Mouse (Mus musculus): ENCODE results near the gene Irf3. TPM values are rescaled to one million over a fixed set of nuclear protein-coding genes. Genes with fewer than 3 reads are reported as not detected.

The Irf3 gene
- 80.4 and 150 TPM in 2 replicates for total RNA-seq (2014; fragmentation: Nextera tagmentation)
- total RNA-seq (2017): 84.3 and 104 TPM in 2 replicates

DNA sequence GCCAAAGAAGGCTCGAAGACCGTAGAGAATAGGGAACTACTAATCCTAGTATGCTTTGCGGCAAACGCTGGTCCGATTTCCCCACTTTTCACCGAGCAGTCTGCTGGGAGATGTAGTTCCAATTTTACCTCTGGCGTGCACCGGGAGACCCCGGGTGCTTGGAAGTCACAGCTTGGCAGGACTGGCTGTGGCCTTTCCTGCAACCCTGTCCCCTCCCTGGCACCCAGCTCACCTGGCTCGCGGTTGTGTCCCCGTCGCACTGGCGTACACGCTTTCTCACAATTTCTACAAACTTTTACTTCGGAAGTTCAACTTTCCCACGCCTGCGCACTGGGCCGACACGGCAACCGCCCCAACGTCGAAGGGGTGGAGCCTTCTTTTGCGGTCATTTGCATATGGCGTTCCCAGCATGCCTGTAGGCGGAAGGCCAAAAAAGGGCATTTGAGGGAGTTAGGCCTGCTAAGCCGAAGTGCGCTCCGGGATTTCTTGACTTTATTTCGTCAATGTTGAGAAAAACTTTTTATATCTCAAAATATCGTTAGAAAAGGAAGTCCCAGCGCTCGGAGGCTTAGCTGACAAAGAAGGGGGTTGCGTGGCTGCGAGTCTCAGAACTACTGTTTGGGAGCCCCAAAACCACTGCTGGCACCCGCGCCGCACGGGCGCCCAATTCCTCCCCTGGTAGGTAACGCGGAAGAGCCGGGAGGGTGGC is at the start of gene Irf3:
Gene Irf3 (plus strand): TSS at position 418 of the 709 bp plus-strand sequence.
- ATAC-seq (replicated peaks; ENCODE audit: low FRiP score, low TSS enrichment, poor library complexity, severe bottlenecking): peak; percentile 91

DNA sequence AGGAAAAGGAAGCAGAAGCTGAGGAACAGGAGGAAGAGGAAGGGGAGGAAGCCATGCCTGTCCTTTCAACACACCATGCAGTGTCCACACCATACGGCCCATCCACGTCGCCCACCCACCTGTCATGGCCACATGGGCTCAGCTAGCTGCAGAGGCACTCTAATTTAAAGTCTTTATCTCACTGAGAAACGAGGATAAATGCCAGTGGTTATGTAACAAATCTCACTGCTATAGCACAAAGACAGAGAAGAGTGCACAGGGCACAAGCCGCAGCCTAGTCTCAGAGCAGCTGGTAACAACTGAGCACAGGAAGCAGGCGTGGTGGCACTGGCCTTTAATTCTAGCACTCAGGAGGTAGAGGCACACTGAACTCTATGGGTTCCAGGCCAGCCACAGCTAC is 47.5 kb upstream of the Irf3 start:
- ATAC-seq (replicated peaks; ENCODE audit: low FRiP score, low TSS enrichment, poor library complexity, severe bottlenecking): no peak

DNA sequence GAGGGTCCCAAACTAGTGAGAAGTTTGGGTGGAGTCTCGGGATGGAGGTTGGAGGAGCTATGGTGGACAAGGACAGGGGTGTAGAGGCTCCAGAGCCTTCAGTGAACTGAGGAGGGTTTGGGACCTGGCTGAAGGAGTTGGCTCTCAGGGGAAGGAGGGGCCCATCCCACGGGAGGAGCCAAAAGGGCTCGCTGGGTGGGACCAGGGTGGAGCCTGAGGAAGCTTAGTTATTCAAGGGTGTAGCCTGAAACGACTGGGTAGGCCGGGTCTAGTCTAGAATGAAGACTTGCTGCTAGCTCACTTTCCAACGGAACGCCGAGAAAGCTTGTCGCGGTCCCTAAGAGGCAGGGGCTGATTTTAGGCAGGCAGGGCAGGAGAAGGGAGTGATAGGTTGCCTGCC is 45.5 kb upstream of the Irf3 start:
- ATAC-seq (replicated peaks; ENCODE audit: low FRiP score, low TSS enrichment, poor library complexity, severe bottlenecking): peak; percentile 82

DNA sequence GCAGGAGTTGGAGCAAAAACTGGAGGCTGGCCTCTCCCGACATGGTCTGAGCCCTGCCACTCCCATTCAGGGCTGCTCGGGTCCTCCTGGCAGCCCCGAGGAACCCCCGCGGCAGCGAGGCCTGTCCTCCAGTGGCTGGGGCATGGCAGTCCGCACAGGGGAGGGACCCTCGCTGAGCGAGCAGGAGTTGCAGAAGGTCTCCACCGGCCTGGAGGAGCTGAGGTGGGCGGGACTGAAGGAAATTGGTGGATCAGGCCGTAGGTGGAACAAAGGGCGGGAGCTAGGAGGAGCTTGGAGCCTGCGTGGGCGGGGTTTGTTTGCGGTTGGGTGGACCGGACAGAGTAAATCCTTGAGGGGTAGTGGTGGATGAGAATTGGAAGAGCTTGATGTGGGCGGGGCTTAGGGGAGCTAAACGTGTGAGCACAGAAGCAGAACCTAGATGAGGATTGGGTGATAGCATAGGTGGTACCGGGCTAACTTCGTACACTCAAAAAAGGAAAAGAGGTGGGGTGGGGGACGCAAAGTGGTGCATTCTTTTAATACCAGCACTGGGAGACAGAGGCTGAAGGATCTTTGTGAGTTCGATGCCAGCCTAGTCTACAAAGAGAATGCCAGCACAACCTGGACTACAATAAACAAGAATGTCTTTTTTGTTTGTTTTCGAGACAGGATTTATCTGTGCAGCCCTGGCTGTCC is 44.7 kb upstream of the Irf3 start:
- peak; percentile 85 for ATAC-seq (replicated peaks; ENCODE audit: low FRiP score, low TSS enrichment, poor library complexity, severe bottlenecking)

DNA sequence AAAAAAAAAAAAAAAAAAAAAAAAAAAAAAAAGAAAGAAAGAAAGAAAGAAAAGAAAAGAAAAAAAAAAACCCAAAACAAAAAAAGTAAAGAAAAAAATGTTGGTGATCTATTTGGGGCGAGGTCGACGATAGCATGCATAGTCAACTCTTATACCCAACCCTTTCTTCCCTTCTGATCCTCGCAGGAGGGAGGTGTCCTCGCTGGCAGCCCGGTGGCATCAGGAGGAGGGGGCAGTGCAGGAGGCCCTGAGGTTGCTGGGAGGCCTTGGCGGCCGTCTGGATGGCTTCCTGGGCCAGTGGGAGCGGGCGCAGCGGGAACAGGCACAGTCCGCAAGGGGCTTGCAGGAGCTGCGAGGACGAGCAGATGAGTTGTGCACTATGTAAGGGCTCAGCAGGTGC is 43.9 kb upstream of the Irf3 start:
- no peak for ATAC-seq (replicated peaks; ENCODE audit: low FRiP score, low TSS enrichment, poor library complexity, severe bottlenecking)

DNA sequence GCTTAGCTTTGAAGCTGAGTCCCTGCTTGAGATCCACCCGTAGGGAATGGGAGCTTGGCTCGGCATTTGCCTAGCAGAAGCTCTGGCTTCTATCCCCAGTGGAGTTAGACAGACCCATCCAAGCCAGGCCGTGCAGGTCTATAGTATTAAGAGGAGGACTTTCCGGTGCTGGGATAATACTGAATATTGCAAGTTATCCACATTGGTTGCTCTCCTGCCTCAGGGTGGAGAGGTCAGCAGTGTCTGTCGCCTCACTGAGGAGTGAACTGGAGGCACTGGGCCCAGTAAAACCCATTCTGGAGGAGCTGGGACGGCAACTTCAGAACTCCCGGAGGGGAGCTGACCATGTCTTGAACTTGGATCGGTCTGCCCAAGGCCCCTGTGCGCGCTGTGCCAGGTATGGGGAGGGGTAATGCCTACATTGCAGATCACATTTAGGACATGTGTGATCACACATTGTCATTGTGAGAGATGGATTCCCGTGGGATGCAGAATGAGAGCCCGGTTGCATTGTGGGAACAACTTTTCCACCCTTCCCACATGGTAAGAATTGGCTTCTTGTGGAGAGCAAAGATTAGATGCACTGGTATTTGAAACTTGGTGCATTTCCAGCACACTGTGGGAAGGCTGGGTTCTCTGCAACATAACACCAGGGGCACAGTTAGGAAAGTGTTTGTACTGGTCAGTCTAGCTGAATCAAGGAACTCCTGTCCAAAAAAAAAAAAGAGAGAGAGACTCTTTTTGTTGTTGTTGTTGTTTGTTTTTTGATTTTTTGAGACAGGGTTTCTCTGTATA is 43.2 kb upstream of the Irf3 start:
- ATAC-seq (replicated peaks; ENCODE audit: low FRiP score, low TSS enrichment, poor library complexity, severe bottlenecking): no peak

DNA sequence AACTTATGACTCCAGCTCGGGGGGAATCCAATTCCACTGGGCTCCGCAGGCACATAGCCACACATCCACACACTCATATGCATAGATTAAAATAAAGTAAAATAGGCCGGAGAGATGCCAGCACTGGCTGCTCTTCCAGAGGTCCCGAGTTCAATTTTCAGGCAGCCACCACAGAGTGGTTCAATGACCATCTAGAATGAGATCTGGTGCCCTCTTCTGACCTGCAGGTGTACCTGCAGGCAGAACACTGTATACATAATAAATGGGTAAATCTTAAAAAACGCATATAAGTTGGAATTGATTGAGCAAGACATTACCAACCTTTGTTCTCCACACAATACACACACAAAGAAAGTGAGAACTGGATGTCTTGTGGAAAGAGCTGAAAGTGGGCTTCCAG is 41.8 kb upstream of the Irf3 start:
- ATAC-seq (replicated peaks; ENCODE audit: low FRiP score, low TSS enrichment, poor library complexity, severe bottlenecking): no peak

DNA sequence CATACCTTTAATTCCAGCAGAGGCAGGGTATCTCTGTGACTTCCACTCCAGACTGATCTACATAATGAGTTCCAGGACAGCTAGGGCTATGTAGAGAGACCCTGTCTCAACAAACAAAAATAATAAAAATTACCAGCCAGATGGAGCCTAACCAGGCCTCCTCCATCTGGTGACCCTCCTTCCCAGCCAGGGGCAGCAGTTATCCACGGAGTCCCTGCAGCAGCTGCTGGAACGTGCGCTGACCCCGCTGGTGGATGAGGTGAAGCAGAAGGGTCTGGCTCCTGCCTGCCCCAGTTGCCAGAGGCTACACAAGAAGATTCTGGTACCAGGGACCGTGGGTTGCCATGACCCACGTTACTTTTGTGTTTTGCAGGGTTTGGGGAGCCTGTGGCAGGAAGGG is 41.2 kb upstream of the Irf3 start:
- no peak for ATAC-seq (replicated peaks; ENCODE audit: low FRiP score, low TSS enrichment, poor library complexity, severe bottlenecking)

DNA sequence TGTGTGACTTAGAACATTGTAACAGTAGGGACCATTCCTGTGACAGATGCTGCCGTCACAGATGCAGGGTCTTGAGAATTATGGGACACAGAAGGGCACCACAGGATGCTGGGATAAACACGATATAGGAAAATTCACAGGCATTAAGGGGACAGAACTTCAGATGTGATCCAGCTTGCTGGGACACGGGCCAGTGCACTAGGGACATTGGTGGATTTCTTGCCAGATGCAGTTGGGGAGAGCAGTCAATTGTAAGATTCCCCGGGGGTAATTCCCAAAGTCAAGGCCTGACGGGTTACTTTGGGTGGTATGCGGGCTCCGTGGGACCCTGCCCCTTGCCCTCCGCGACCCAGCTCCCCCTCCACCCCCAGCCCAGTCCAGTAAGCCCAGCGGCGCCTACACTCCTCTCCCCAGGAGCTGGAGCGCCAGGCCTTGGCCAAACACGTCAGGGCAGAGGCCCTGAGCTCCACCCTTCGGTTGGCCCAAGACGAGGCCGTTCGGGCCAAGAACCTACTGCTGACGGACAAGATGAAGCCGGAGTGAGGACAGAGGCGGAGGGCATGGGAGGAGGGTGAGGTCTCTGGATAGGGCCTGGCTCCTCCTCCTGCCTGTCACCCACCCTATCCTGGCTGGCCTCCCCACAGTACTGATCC is 40.1 kb upstream of the Irf3 start:
- ATAC-seq (replicated peaks; ENCODE audit: low FRiP score, low TSS enrichment, poor library complexity, severe bottlenecking): no peak

DNA sequence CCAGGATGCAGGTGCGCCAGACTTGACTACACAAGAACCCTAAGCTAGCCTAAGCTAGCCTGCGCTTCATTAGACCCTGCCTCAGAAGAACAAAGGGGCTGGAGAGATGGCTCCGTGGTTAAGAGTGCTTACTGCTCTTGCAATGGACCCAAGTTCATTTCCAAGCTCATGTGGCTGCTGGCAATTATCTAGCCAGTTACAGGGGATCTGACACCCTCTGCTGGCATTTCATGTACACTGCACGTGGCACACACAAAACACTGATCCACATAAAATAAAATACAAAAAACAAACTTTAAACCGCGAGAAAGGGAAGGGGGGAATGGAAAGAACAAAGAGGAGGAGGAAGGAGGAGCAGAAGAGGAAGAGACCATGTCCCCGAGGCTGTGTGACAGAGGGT is 39.2 kb upstream of the Irf3 start:
- ATAC-seq (replicated peaks; ENCODE audit: low FRiP score, low TSS enrichment, poor library complexity, severe bottlenecking): 0 out of 2 replicates have a peak, but pooled peaks have one; percentile 42

DNA sequence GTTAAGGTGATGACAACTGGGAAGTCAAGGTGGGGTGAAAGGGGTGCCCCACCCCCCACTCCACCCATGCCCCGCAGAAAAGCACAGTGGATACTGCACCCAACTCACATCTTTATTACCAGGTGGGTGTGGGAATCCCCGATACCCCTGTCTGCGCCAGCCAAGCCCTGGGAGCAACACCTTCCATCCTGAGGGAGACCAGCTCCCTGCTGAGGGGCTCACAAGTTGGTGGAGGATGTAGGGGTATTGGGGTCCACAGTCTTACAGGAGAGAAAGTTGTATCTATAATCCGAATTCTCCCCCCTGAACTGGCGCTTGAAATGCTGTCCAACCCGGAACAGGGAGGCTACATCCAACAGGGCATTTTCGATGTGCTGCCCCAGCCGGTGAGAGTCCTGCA is 38.2 kb upstream of the Irf3 start:
- no peak for ATAC-seq (replicated peaks; ENCODE audit: low FRiP score, low TSS enrichment, poor library complexity, severe bottlenecking)

DNA sequence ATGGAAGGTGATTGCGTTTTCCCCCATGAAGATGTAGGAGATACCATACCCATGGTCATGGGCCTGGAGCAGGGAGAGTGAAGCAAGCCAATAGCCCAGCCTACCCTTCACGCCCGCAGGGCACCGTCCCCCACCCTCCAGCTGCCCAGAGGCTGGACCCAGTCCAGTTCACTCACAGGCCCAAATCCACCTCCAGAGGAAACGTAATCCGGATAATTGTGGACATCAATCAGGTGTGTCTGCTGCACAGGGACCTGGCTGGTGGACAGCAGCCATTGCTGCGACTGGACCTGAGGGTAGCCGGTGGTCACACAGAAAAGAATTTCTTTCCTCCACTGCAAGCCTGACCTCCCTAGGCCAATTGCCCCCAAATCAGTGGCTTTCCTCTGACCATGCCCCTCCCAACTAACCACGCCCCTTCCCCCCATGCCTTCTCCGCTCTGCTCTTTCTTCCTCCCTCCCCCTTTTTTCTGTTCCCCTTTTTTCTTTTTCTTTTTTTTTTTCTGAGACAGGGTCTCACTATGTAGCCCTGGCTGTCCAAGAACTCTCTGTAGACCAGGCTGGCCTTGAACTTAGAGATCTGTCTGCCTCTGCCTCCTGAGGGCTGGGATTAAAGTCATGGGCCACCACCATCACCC is 37.5 kb upstream of the Irf3 start:
- no peak for ATAC-seq (replicated peaks; ENCODE audit: low FRiP score, low TSS enrichment, poor library complexity, severe bottlenecking)

DNA sequence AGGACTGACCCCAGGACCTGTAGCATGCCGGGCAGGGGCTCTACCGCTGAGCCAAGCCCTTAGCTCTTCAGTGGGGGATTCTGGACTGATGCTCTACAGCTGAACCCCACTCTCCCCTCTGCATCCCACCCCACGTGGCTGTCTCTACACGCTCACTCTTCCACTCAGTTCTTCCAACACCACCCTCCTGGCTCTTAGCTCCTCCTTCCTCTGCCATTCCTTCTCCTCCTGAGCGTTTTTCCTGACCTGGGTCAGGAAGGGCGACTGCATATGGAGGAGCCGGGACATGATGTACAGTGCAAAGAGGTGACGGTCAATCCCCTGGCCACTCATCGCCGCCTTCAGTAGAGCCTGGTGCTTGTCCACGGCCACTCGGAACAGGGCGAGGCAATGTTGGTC is 36.9 kb upstream of the Irf3 start:
- no peak for ATAC-seq (replicated peaks; ENCODE audit: low FRiP score, low TSS enrichment, poor library complexity, severe bottlenecking)

DNA sequence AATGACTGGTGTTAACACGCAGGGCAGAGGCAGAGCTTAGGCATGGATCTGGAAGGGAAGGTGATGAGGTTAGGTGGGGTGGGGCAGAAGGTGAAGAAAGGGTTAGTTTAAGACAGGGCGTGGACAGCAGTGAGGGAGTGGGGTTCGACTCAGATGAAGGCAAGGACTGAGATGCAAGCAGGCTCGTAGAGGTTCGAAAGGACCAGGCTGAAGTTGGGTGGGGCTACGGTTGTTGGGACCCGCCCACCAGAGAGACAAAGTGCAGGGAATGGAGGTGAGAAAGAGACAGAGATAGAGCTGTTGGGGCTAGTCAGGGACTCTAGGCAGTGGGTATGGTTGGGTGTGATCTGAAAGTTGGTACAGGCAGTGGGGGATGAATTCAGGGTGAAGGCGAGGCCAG is 35.1 kb upstream of the Irf3 start:
- no peak for ATAC-seq (replicated peaks; ENCODE audit: low FRiP score, low TSS enrichment, poor library complexity, severe bottlenecking)

DNA sequence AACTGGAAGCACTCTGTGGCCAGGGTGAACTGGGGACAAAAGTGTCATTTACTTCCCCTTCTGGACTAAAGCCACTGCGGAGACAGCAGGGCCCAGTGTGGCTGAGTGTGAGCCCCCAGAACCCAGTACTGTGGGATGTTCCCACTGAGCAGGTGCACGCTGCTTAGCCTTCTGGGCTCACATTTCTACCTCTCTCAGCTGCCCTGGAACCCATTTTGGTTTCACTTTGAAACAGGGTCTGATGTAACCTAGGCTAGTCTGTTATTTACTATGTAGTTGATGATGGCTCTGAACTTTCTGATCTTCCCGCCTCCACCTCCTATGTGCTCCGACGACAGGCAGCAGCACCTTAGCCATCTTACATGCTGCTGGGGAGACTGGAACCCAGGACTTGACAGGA is 34.6 kb upstream of the Irf3 start:
- no peak for ATAC-seq (replicated peaks; ENCODE audit: low FRiP score, low TSS enrichment, poor library complexity, severe bottlenecking)

DNA sequence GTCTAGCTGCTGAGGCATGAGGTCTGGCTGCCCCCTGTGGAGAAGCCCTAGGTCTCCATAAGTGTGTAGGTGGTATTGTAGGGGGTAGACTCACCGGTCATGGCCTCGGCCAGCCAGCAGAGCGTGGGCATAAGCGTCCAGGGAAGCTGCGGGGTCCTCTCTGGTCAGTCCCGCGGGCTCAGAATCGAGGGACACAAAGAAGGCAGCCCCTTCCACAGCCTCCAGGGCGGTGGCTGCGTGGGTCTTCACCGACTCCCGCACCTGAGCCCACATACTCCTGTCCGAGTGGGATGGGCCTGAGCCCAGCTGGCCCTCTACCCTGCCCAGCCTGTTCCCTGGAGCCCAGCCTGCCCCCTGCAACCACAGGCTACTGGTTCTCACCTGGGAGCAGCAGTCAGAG is 32.5 kb upstream of the Irf3 start:
- no peak for ATAC-seq (replicated peaks; ENCODE audit: low FRiP score, low TSS enrichment, poor library complexity, severe bottlenecking)

DNA sequence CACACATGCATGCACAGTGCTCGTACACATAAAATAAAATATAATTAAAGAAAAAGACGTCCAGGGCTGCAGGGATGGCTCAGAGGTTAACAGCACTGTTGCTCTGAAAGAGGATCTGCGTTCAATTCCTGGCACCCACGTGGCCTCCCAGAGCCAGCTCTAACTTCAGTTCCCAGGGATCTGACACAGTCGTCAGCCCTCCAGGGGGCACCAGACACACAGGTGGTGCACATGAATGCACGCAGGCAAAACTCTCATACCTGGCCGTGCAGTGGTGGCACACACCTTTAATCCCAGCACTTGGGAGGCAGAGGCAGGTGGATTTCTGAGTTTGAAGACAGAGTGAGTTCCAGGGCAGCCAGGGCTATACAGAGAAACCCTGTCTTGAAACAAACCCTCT is 31.5 kb upstream of the Irf3 start:
- no peak for ATAC-seq (replicated peaks; ENCODE audit: low FRiP score, low TSS enrichment, poor library complexity, severe bottlenecking)

DNA sequence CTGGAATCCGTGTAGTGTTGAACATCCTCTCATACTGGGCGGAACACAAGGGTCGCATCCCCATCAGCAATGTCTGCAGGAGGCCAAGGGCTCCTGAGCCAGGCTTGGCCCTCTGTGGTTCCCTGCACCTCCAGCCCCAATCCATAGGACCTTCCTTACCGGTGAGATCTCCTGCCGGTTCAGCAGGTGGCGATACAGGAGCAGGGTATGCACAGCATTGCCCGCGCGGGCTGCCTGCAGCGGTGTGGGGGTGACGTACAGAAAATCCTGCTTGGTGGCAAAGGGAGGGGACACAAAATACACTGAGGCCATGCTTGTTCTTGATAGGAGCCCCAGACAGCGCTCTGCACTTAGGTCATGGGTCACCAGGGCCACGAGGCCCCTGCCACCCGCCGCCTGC is 30.8 kb upstream of the Irf3 start:
- no peak for ATAC-seq (replicated peaks; ENCODE audit: low FRiP score, low TSS enrichment, poor library complexity, severe bottlenecking)

DNA sequence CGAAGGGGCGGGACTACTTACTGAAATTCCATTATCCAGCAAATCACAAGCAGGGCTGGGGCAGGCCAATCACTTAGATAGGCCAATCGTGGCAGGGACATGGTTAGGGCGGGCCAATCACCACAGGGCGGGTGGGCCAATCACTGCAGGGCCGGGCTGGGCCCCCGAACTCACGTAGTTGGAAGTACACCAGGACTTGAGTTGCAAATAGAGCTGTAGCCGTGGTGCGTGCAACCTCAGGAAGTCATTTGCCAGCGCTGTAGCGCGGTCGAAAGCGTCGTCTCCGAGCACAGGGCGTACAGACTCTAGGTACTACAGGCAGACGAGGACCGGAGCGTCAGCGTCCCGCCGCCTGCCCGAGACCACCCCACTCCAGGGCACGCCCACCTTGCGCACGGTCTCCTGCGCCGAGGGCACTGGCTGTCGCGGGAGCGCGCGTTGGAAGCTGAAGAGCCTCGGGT is 27.2 kb upstream of the Irf3 start:
- peak; percentile 62 for ATAC-seq (replicated peaks; ENCODE audit: low FRiP score, low TSS enrichment, poor library complexity, severe bottlenecking)

All from megakaryocyte-erythroid progenitor cell, adult 5-6 weeks (primary cell).